Mouse (Mus musculus): ENCODE data around the gene Gm4498.
"Not testable (repeated sequence)": the region's sequence is repeated elsewhere in the genome, so short reads cannot be mapped to it uniquely, and the experiment has no call there.

GRCm38 (mm10) chr7:20205507-20205906 is 28.1 kb downstream of the Gm4498 start, which contains the start of gene Gm6164:
- TF ChIP-seq CTCF (IDR thresholded peaks at IDR 0.05; ENCODE audit: insufficient read depth, low read length); POLR2A (IDR thresholded peaks at IDR 0.05; ENCODE audit: borderline replicate concordance, extremely low read depth, low read depth, low read length): not testable (repeated sequence)

Data from lung, adult 2 months (tissue).